Mouse (Mus musculus): Measurements from ENCODE around the gene Aplp2. TPM values are rescaled to one million over a fixed set of nuclear protein-coding genes. Genes with fewer than 3 reads are reported as not detected.

The Aplp2 gene
- polyA plus RNA-seq, 1 experiment from 2014 or later: 198 TPM

- Histone ChIP-seq H3K9ac (ENCODE audit: low read depth, low read length) (no peak overlapping the region), H3K4me2 (ENCODE audit: low read depth, low read length) (no peak overlapping the region), H3K36me3 (ENCODE audit: control insufficient read depth, insufficient read depth) (no peaks in the 10 kb centered on the region), H3K27me3 (ENCODE audit: control insufficient read depth, insufficient read depth, low read depth, low read length) (no peaks in the 10 kb centered on the region), H3K9me3 (replicated peaks; ENCODE audit: control insufficient read depth, low read length) (no peaks in the 10 kb centered on the region), H3K27ac (ENCODE audit: low read length) (no peak overlapping the region), H3K4me3 (ENCODE audit: low read depth, low read length) (no peak overlapping the region), H3K4me1 (ENCODE audit: control insufficient read depth, low read depth, low read length) (no peaks in the 10 kb centered on the region)
- no peak for ATAC-seq (ENCODE audit: low read depth)
- 69% methylated on average over 11 of the region's 11 CpGs for WGBS (ENCODE audit: insufficient replicate concordance)
These were observed 94.5 kb downstream of the Aplp2 start for GRCm38 (mm10) chr9:31117088-31117487.

GRCm38 (mm10) chr9:31115586-31115985 lies 96.0 kb downstream of the Aplp2 start:
- H3K9ac ChIP-seq (ENCODE audit: low read depth, low read length): no peak overlapping the region
- H3K36me3 ChIP-seq (ENCODE audit: control insufficient read depth, insufficient read depth): no peaks in the 10 kb centered on the region
- no peak overlapping the region for H3K4me2 ChIP-seq (ENCODE audit: low read depth, low read length)
- no peak overlapping the region for H3K4me3 ChIP-seq (ENCODE audit: low read depth, low read length)
- H3K27ac ChIP-seq (ENCODE audit: low read length): no peak overlapping the region
- no peaks in the 10 kb centered on the region for H3K9me3 ChIP-seq (replicated peaks; ENCODE audit: control insufficient read depth, low read length)
- H3K4me1 ChIP-seq (ENCODE audit: control insufficient read depth, low read depth, low read length): no peaks in the 10 kb centered on the region
- no peaks in the 10 kb centered on the region for H3K27me3 ChIP-seq (ENCODE audit: control insufficient read depth, insufficient read depth, low read depth, low read length)
- ATAC-seq (ENCODE audit: low read depth): no peak

GRCm38 (mm10) chr9:31108464-31108863 lies 103.2 kb downstream of the Aplp2 start:
- Histone ChIP-seq H3K9me3 (replicated peaks; ENCODE audit: control insufficient read depth, low read length) (no peaks in the 10 kb centered on the region), H3K36me3 (ENCODE audit: control insufficient read depth, insufficient read depth) (no peaks in the 10 kb centered on the region), H3K9ac (ENCODE audit: low read depth, low read length) (no peak overlapping the region), H3K4me2 (ENCODE audit: low read depth, low read length) (no peak overlapping the region), H3K27ac (ENCODE audit: low read length) (no peak overlapping the region), H3K4me3 (ENCODE audit: low read depth, low read length) (no peak overlapping the region), H3K27me3 (ENCODE audit: control insufficient read depth, insufficient read depth, low read depth, low read length) (no peaks in the 10 kb centered on the region), H3K4me1 (ENCODE audit: control insufficient read depth, low read depth, low read length) (no peaks in the 10 kb centered on the region)
- ATAC-seq (ENCODE audit: low read depth): no peak
- WGBS (ENCODE audit: insufficient replicate concordance): 69% methylated on average over 8 of the region's 8 CpGs

Other genes with a start within 250 kb of the Aplp2 start
- 5.8 and 6.3 TPM in 2 replicates for gene Zbtb44, start 181.2 kb downstream of the Aplp2 start, polyA plus RNA-seq (2015; fragmentation: Nextera tagmentation; extraction: Ambion mirVana)
- gene St14, start 80.0 kb downstream of the Aplp2 start, polyA plus RNA-seq (2015; fragmentation: Nextera tagmentation; extraction: Ambion mirVana): 0.51 and 1.0 TPM in 2 replicates
- 2.9 and 3.1 TPM in 2 replicates for gene Prdm10, start 68.7 kb upstream of the Aplp2 start, polyA plus RNA-seq (2015; fragmentation: Nextera tagmentation; extraction: Ambion mirVana)
- gene Nfrkb, start 174.4 kb upstream of the Aplp2 start, polyA plus RNA-seq (2015; fragmentation: Nextera tagmentation; extraction: Ambion mirVana): 4.6 and 5.5 TPM in 2 replicates

All from liver, embryonic 16.5 days (tissue).